Mouse (Mus musculus): Measurements from ENCODE around the gene Itgal. TPM values are rescaled to one million over a fixed set of nuclear protein-coding genes. Genes with fewer than 3 reads are reported as not detected.
"Not testable (repeated sequence)": the region's sequence is repeated elsewhere in the genome, so short reads cannot be mapped to it uniquely, and the experiment has no call there.

The Itgal gene
- 2.9 and 7.2 TPM in 2 replicates for polyA plus RNA-seq (2012; rRNA removed)

DNA sequence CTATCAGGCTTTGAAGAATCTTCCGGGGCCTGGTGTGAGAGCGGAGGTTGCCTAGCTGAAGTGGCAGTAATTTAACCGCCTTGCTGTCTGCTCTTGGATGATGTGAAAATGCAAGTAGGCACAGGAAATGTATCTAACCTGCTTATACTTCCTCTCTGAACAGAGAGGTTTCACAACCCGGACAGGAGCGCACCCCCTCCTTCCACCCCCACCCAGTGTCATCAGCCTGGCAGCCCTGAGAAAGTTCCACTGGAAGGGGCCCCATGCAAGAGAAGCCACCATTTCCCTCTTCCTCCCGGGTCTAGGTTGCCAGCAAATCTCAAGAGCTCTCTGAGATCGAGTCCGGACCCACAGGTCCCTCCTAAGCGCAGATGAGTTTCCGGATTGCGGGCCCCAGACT is at the start of gene Itgal:
Itgal (plus strand) TSS at position 163 of the 400 bp plus-strand sequence.
- DNase-seq = no peak
- no peaks in the 10 kb centered on the region for H3K4me1 ChIP-seq (ENCODE audit: control insufficient read depth, insufficient read depth, low read length)
- no peak within 1 kb of the TSS for H3K27ac ChIP-seq (ENCODE audit: insufficient read depth, low read depth, low read length)
- TF ChIP-seq CTCF (conservative IDR thresholded peaks at IDR 0.05; ENCODE audit: insufficient read depth, insufficient read length, low read depth, low read length) = no peak
- no peak for TF ChIP-seq POLR2A (IDR thresholded peaks at IDR 0.05; ENCODE audit: low read depth, low read length)
- 81% methylated on average over 11 of the region's 11 CpGs for WGBS
- no peaks in the 10 kb centered on the region for H3K36me3 ChIP-seq (ENCODE audit: control insufficient read depth, insufficient read depth, low read length)
- no peaks in the 10 kb centered on the region for H3K27me3 ChIP-seq (replicated peaks; ENCODE audit: control insufficient read depth, insufficient read depth, low read length)
- no peak within 1 kb of the TSS for H3K4me3 ChIP-seq (ENCODE audit: insufficient read depth, low read depth, low read length)

DNA sequence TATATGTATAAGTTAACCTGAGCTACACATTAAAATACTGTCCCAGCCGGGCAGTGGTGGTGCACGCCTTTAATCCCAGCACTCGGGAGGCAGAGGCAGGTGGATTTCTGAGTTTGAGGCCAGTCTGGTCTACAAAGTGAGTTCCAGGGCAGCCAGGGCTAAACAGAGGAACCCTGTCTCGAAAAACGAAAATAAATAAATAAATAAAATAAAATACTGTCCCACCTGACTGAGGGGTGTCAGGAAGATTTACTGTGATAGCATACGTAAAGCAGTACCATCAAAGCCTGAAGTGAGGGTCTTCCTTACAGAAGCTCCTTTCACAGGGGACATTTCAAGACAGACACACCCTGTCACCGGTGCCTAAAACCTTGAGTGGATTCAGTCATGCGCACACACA is 45.5 kb upstream of the Itgal start:
- H3K4me3 ChIP-seq (ENCODE audit: insufficient read depth, low read depth, low read length); H3K27me3 ChIP-seq (replicated peaks; ENCODE audit: control insufficient read depth, insufficient read depth, low read length); H3K27ac ChIP-seq (ENCODE audit: insufficient read depth, low read depth, low read length); H3K36me3 ChIP-seq (ENCODE audit: control insufficient read depth, insufficient read depth, low read length); DNase-seq; H3K4me1 ChIP-seq (ENCODE audit: control insufficient read depth, insufficient read depth, low read length): not testable (repeated sequence)
- 84% methylated on average over 8 of the region's 8 CpGs for WGBS

DNA sequence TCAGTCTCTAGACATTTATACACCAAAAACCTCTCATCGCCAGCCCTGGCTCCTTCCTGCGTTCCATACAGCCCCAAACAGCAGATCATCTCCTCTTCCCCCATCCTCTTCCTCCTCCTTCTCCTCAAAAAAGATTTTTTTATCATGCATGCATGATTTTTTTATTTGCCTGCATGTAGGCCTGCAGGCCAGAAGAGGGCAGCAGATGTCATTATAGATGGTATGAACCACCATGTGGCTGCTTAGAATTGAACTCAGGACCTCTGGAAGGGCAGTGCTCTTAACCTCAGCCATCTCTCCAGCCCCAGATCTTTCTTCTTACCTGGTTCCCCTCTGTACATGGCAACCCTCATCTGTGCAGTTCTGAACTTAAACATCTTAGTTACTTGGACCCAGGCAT is 43.6 kb upstream of the Itgal start:
- Histone ChIP-seq H3K4me3 (ENCODE audit: insufficient read depth, low read depth, low read length) (no peak overlapping the region), H3K27ac (ENCODE audit: insufficient read depth, low read depth, low read length) (no peak overlapping the region), H3K4me1 (ENCODE audit: control insufficient read depth, insufficient read depth, low read length) (peaks cover 6% of the 10 kb centered on the region; the same call in 1 of the 2 replicates), H3K36me3 (ENCODE audit: control insufficient read depth, insufficient read depth, low read length) (no peaks in the 10 kb centered on the region), H3K27me3 (replicated peaks; ENCODE audit: control insufficient read depth, insufficient read depth, low read length) (no peaks in the 10 kb centered on the region)
- 91% methylated on average over 2 of the region's 2 CpGs for WGBS
- no peak for TF ChIP-seq POLR2A (IDR thresholded peaks at IDR 0.05; ENCODE audit: low read depth, low read length)
- peak; percentile 51 for TF ChIP-seq CTCF (conservative IDR thresholded peaks at IDR 0.05; ENCODE audit: insufficient read depth, insufficient read length, low read depth, low read length)
- no peak for DNase-seq

DNA sequence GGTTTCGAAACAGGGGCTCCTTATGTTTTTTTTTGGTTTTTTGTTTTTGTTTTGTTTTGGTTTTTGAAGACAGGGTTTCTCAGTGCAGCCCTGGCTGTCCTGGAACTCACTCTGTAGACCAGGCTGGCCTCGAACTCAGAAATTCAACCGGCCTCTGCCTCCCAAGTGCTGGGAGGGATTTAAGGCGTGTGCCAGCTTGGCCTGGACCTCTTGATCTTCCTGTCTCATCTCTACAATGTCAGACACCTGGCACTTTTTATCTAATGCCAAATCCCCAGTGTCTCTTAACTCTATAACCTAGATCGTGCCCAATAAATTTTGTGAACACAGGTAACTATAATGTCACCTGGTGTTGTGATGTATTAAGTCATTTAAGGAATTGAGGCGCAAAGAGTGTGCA is 42.7 kb upstream of the Itgal start:
- WGBS = 69% methylated on average over 6 of the region's 6 CpGs
- DNase-seq = no peak
- Histone ChIP-seq H3K36me3 (ENCODE audit: control insufficient read depth, insufficient read depth, low read length) (no peaks in the 10 kb centered on the region), H3K4me1 (ENCODE audit: control insufficient read depth, insufficient read depth, low read length) (peaks cover 6% of the 10 kb centered on the region; the same call in 1 of the 2 replicates), H3K4me3 (ENCODE audit: insufficient read depth, low read depth, low read length) (peak overlapping the region; percentile 60; the same call in 1 of the 2 replicates), H3K27ac (ENCODE audit: insufficient read depth, low read depth, low read length) (peak overlapping the region; percentile 57; the same call in 1 of the 2 replicates), H3K27me3 (replicated peaks; ENCODE audit: control insufficient read depth, insufficient read depth, low read length) (no peaks in the 10 kb centered on the region)
- TF ChIP-seq CTCF (conservative IDR thresholded peaks at IDR 0.05; ENCODE audit: insufficient read depth, insufficient read length, low read depth, low read length) (no peak), POLR2A (IDR thresholded peaks at IDR 0.05; ENCODE audit: low read depth, low read length) (no peak)

DNA sequence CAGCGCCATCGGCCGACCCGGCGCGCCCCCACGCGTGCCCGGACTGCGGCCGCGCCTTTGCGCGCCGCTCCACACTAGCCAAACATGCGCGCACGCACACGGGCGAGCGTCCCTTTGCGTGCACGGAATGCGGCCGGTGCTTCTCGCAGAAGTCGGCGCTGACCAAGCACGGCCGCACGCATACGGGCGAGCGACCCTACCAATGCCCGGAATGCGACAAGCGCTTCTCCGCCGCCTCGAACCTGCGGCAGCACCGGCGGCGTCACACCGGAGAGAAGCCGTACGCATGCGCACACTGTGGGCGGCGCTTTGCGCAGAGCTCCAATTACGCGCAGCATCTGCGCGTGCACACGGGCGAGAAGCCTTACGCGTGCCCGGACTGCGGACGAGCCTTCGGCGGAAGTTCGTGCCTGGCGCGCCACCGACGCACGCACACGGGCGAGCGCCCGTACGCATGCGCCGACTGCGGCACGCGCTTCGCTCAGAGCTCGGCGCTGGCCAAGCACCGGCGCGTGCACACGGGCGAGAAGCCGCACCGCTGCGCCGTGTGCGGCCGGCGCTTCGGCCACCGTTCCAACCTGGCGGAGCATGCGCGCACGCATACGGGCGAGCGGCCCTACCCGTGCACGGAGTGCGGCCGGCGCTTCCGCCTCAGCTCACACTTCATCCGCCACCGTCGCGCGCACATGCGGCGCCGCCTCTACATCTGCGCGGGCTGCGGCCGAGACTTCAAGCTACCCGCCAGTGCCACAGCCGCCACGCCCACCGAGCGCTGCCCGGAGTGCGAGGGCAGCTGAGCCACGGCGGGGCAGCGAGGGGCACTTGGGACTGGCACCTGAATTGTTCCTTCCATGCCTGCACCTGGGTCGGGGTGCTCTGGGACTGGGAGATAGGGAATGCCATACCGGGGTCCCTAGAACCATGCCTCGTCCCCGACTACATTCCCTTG is 42.0 kb upstream of the Itgal start:
- under 1% methylated on average over 136 of the region's 136 CpGs for WGBS
- H3K36me3 ChIP-seq (ENCODE audit: control insufficient read depth, insufficient read depth, low read length) = no peaks in the 10 kb centered on the region
- H3K4me3 ChIP-seq (ENCODE audit: insufficient read depth, low read depth, low read length) = peak overlapping the region; percentile 60
- peak; percentile 46 for TF ChIP-seq POLR2A (IDR thresholded peaks at IDR 0.05; ENCODE audit: low read depth, low read length)
- TF ChIP-seq CTCF (conservative IDR thresholded peaks at IDR 0.05; ENCODE audit: insufficient read depth, insufficient read length, low read depth, low read length) = no peak
- peaks cover 6% of the 10 kb centered on the region; the same call in 1 of the 2 replicates for H3K4me1 ChIP-seq (ENCODE audit: control insufficient read depth, insufficient read depth, low read length)
- DNase-seq = peak; percentile 97
- H3K27ac ChIP-seq (ENCODE audit: insufficient read depth, low read depth, low read length) = peak overlapping the region; percentile 57
- no peaks in the 10 kb centered on the region for H3K27me3 ChIP-seq (replicated peaks; ENCODE audit: control insufficient read depth, insufficient read depth, low read length)

DNA sequence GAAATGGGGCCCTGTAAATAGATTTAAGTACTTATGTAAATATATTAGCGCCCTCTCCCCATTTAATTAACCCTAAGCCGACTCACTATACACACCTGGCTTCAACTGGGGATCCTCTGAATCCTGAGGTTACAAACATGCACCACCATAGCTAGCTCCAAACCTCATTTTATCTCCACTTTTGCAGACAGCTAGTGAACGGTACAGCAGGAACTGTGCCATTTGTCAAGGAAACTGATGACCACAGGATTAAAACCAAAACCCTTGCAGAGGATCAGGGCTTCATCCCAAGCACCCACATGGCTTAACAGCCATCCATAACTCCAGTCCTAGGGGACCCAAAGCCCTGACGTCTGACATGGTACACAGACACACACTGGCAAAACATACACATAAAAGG is 41.1 kb upstream of the Itgal start:
- no peaks in the 10 kb centered on the region for H3K27me3 ChIP-seq (replicated peaks; ENCODE audit: control insufficient read depth, insufficient read depth, low read length)
- H3K4me3 ChIP-seq (ENCODE audit: insufficient read depth, low read depth, low read length) = no peak overlapping the region
- no peaks in the 10 kb centered on the region for H3K36me3 ChIP-seq (ENCODE audit: control insufficient read depth, insufficient read depth, low read length)
- 20% methylated on average over 4 of the region's 4 CpGs for WGBS
- peaks cover 6% of the 10 kb centered on the region; the same call in 1 of the 2 replicates for H3K4me1 ChIP-seq (ENCODE audit: control insufficient read depth, insufficient read depth, low read length)
- no peak overlapping the region for H3K27ac ChIP-seq (ENCODE audit: insufficient read depth, low read depth, low read length)
- DNase-seq = no peak
- TF ChIP-seq POLR2A (IDR thresholded peaks at IDR 0.05; ENCODE audit: low read depth, low read length) (no peak), CTCF (conservative IDR thresholded peaks at IDR 0.05; ENCODE audit: insufficient read depth, insufficient read length, low read depth, low read length) (no peak)

DNA sequence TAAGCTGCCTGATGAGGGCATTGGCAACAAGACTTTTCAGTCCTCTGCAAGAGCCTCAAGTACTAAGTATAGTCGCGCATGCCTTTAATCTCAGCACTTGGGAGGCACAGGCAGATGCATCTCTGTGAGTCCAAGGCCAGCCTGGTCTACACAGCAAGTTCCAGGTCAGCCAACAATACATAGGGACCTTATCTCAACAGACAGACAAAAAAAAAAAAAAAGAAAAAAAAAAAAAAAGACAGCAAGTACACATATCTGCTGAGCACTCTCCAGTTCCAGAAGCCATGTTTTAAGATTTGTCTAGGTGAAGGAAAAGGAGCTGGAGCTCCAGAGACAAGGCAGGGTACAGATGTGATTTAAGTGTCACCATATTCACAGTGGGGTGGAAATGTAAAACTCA is 40.1 kb upstream of the Itgal start:
- Histone ChIP-seq H3K4me3 (ENCODE audit: insufficient read depth, low read depth, low read length) (no peak overlapping the region), H3K27ac (ENCODE audit: insufficient read depth, low read depth, low read length) (no peak overlapping the region), H3K36me3 (ENCODE audit: control insufficient read depth, insufficient read depth, low read length) (no peaks in the 10 kb centered on the region), H3K27me3 (replicated peaks; ENCODE audit: control insufficient read depth, insufficient read depth, low read length) (no peaks in the 10 kb centered on the region), H3K4me1 (ENCODE audit: control insufficient read depth, insufficient read depth, low read length) (peaks cover 7% of the 10 kb centered on the region; the same call in 1 of the 2 replicates)
- WGBS = 94% methylated on average over 2 of the region's 2 CpGs
- TF ChIP-seq CTCF (conservative IDR thresholded peaks at IDR 0.05; ENCODE audit: insufficient read depth, insufficient read length, low read depth, low read length) (no peak), POLR2A (IDR thresholded peaks at IDR 0.05; ENCODE audit: low read depth, low read length) (no peak)
- DNase-seq = no peak

All from kidney, adult 2 months (tissue).